Mouse (Mus musculus) MEL (cell line): ENCODE results near the gene Mtx1. TPM values are rescaled to one million over a fixed set of nuclear protein-coding genes. Genes with fewer than 3 reads are reported as not detected.

Experiments
- DNase-seq: peaks from one replicate; pipeline ENCODE4 v3.0.0; 2011; ENCODE audit warnings: low read depth, low spot score
- H3K27ac ChIP-seq: 2 replicates; pipeline ENCODE4 v1.5.1; 2012; ENCODE audit warnings: low read depth, mild to moderate bottlenecking, control low read depth, low read length, moderate library complexity; ENCODE audit not compliant: control insufficient read depth
- H3K27me3 ChIP-seq, 2 experiments: fragments of 150-350 bp in 1 of 2; sonication (generic) in 1 of 2; 2 replicates each; pipeline ENCODE4 v1.6.1; 2012; ENCODE audit warnings: low read length in 2 of 2, mild to moderate bottlenecking in 2 of 2, improper control_type of control experiment in 1 of 2, moderate library complexity in 1 of 2; ENCODE audit not compliant: insufficient read depth in 2 of 2, control insufficient read depth in 1 of 2
- H3K36me3 ChIP-seq, 2 experiments: 2 replicates each; pipeline ENCODE4 v1.6.1; 2012 to 2014; ENCODE audit warnings: low read length in 2 of 2, improper control_type of control experiment in 1 of 2, inconsistent platforms in 1 of 2, mild to moderate bottlenecking in 1 of 2; ENCODE audit not compliant: insufficient read depth in 2 of 2, control insufficient read depth in 1 of 2
- H3K4me1 ChIP-seq, 2 experiments: fragments of 150-350 bp in 1 of 2; sonication (generic) in 1 of 2; 2 replicates each; pipeline ENCODE4 v1.6.1; 2012; ENCODE audit warnings: low read length in 2 of 2, improper control_type of control experiment in 1 of 2, mild to moderate bottlenecking in 1 of 2; ENCODE audit not compliant: insufficient read depth in 2 of 2, control insufficient read depth in 1 of 2
- H3K4me3 ChIP-seq, 2 experiments: fragments of 150-350 bp in 1 of 2; sonication (generic) in 1 of 2; 2 replicates each; pipeline ENCODE4 v1.5.1; 2012; ENCODE audit warnings: low read depth in 2 of 2, low read length in 2 of 2, mild to moderate bottlenecking in 2 of 2, moderate library complexity in 2 of 2, control low read depth in 1 of 2, improper control_type of control experiment in 1 of 2; ENCODE audit not compliant: control insufficient read depth in 1 of 2, insufficient read depth in 1 of 2
- H3K79me2 ChIP-seq: 2 replicates; pipeline ENCODE4 v1.6.1; 2012; ENCODE audit warnings: mild to moderate bottlenecking, low read length, moderate library complexity; ENCODE audit not compliant: control insufficient read depth, poor library complexity, insufficient read depth
- H3K9ac ChIP-seq: 2 replicates; pipeline ENCODE4 v1.6.1; 2012; ENCODE audit warnings: low read depth, mild to moderate bottlenecking, control low read depth, low read length, moderate library complexity; ENCODE audit not compliant: control insufficient read depth, poor library complexity, severe bottlenecking
- H3K9me3 ChIP-seq: fragments of 150-350 bp; sonication (generic); replicated peaks from 2 replicates; pipeline ENCODE4 v1.6.1; 2012; ENCODE audit warnings: mild to moderate bottlenecking, low read length, improper control_type of control experiment, moderate library complexity; ENCODE audit not compliant: insufficient read depth
- BHLHE40 ChIP-seq: IDR thresholded peaks from 2 replicates; pipeline ENCODE4 v1.6.1; 2012; ENCODE audit warnings: low read depth, mild to moderate bottlenecking, inconsistent platforms, low read length, improper control_type of control experiment, borderline replicate concordance
- CHD1 ChIP-seq: IDR thresholded peaks from 2 replicates; pipeline ENCODE4 v1.6.1; 2012; ENCODE audit warnings: low read depth, mild to moderate bottlenecking, inconsistent platforms, low read length, improper control_type of control experiment
- CTCF ChIP-seq, 3 experiments: IDR thresholded peaks in 2 of 3; conservative IDR thresholded peaks in 1 of 3; 2 replicates each; pipeline ENCODE4 v1.5.1; 2011 to 2012; ENCODE audit warnings: low read length in 3 of 3, low read depth in 2 of 3, mild to moderate bottlenecking in 2 of 3, improper control_type of control experiment in 1 of 3, inconsistent platforms in 1 of 3, mixed read lengths in 1 of 3, moderate library complexity in 1 of 3; ENCODE audit not compliant: control insufficient read depth in 1 of 3, insufficient read depth in 1 of 3, poor library complexity in 1 of 3, severe bottlenecking in 1 of 3
- E2F4 ChIP-seq: IDR thresholded peaks from 2 replicates; pipeline ENCODE4 v1.6.1; 2011; ENCODE audit warnings: low read depth, low read length, improper control_type of control experiment, borderline replicate concordance
- EP300 ChIP-seq, 2 experiments: IDR thresholded peaks; 2 replicates each; pipeline ENCODE4 v1.6.1; 2011; ENCODE audit warnings: improper control_type of control experiment in 2 of 2, low read length in 2 of 2, low read depth in 1 of 2, mild to moderate bottlenecking in 1 of 2
- ETS1 ChIP-seq: IDR thresholded peaks from 2 replicates; pipeline ENCODE4 v1.6.1; 2012; ENCODE audit warnings: low read depth, mild to moderate bottlenecking, inconsistent platforms, low read length, improper control_type of control experiment, moderate library complexity
- GABPA ChIP-seq: IDR thresholded peaks from 2 replicates; pipeline ENCODE4 v1.6.1; 2012; ENCODE audit warnings: low read depth, mild to moderate bottlenecking, inconsistent platforms, low read length, improper control_type of control experiment, moderate library complexity
- GATA1 ChIP-seq: IDR thresholded peaks from 2 replicates; pipeline ENCODE4 v1.6.1; 2011; ENCODE audit warnings: low read depth, low read length, improper control_type of control experiment
- HCFC1 ChIP-seq: IDR thresholded peaks from 2 replicates; pipeline ENCODE4 v1.6.1; 2012; ENCODE audit warnings: low read depth, mild to moderate bottlenecking, inconsistent platforms, low read length, improper control_type of control experiment, moderate library complexity
- JUND ChIP-seq: IDR thresholded peaks from 2 replicates; pipeline ENCODE4 v1.6.1; 2011; ENCODE audit warnings: low read depth, mild to moderate bottlenecking, improper control_type of control experiment, low read length
- MAFK ChIP-seq: IDR thresholded peaks from 2 replicates; pipeline ENCODE4 v1.6.1; 2011; ENCODE audit warnings: low read depth, mild to moderate bottlenecking, low read length, improper control_type of control experiment, borderline replicate concordance
- MAX ChIP-seq: IDR thresholded peaks from 2 replicates; pipeline ENCODE4 v1.6.1; 2011; ENCODE audit warnings: low read length, improper control_type of control experiment
- MAZ ChIP-seq: IDR thresholded peaks from 2 replicates; pipeline ENCODE4 v1.6.1; 2012; ENCODE audit warnings: low read depth, mild to moderate bottlenecking, inconsistent platforms, low read length, improper control_type of control experiment
- MEF2A ChIP-seq: IDR thresholded peaks from 2 replicates; pipeline ENCODE4 v1.6.1; 2014; ENCODE audit warnings: low read depth, mild to moderate bottlenecking, inconsistent platforms, low read length, improper control_type of control experiment; ENCODE audit not compliant: poor library complexity, insufficient replicate concordance, severe bottlenecking; ENCODE audit errors: extremely low read depth
- MXI1 ChIP-seq: IDR thresholded peaks from 2 replicates; pipeline ENCODE4 v1.6.1; 2011; ENCODE audit warnings: mild to moderate bottlenecking, low read depth, low read length, improper control_type of control experiment
- MYB ChIP-seq: IDR thresholded peaks from 2 replicates; pipeline ENCODE4 v1.6.1; 2011; ENCODE audit warnings: mild to moderate bottlenecking, low read depth, low read length, improper control_type of control experiment
- MYC ChIP-seq: IDR thresholded peaks from 2 replicates; pipeline ENCODE4 v1.6.1; 2011; ENCODE audit warnings: low read depth, mild to moderate bottlenecking, low read length, improper control_type of control experiment, moderate library complexity
- NELFE ChIP-seq: IDR thresholded peaks from 2 replicates; pipeline ENCODE4 v1.6.1; 2011; ENCODE audit warnings: low read depth, low read length, improper control_type of control experiment
- NRF1 ChIP-seq: IDR thresholded peaks from 2 replicates; pipeline ENCODE4 v1.6.1; 2014; ENCODE audit warnings: low read depth, mild to moderate bottlenecking, inconsistent platforms, low read length, improper control_type of control experiment, moderate library complexity; ENCODE audit not compliant: poor library complexity, insufficient read depth, severe bottlenecking
- POLR2AphosphoS2 ChIP-seq: IDR thresholded peaks from 2 replicates; pipeline ENCODE4 v1.6.1; 2011; ENCODE audit warnings: low read length, improper control_type of control experiment
- POLR2AphosphoS5 ChIP-seq: IDR thresholded peaks from 2 replicates; pipeline ENCODE4 v1.6.1; 2012; ENCODE audit warnings: low read depth, borderline replicate concordance, mild to moderate bottlenecking, inconsistent platforms, low read length, moderate library complexity, mixed read lengths
- RAD21 ChIP-seq: IDR thresholded peaks from 2 replicates; pipeline ENCODE4 v1.6.1; 2011; ENCODE audit warnings: mild to moderate bottlenecking, low read depth, low read length, improper control_type of control experiment
- RCOR1 ChIP-seq: IDR thresholded peaks from 2 replicates; pipeline ENCODE4 v1.6.1; 2012; ENCODE audit warnings: low read depth, mild to moderate bottlenecking, inconsistent platforms, low read length, improper control_type of control experiment
- SIN3A ChIP-seq: IDR thresholded peaks from 2 replicates; pipeline ENCODE4 v1.6.1; 2012; ENCODE audit warnings: low read length, improper control_type of control experiment, inconsistent platforms
- SMC3 ChIP-seq: IDR thresholded peaks from 2 replicates; pipeline ENCODE4 v1.6.1; 2011; ENCODE audit warnings: low read depth, low read length, improper control_type of control experiment
- TAL1 ChIP-seq: IDR thresholded peaks from 2 replicates; pipeline ENCODE4 v1.6.1; 2012; ENCODE audit warnings: mild to moderate bottlenecking, inconsistent platforms, low read length, moderate library complexity, mixed read lengths
- TBP ChIP-seq: IDR thresholded peaks from 2 replicates; pipeline ENCODE4 v1.8.0; 2011; ENCODE audit warnings: low read depth, low read length, improper control_type of control experiment
- TCF12 ChIP-seq: IDR thresholded peaks from 2 replicates; pipeline ENCODE4 v1.6.1; 2014; ENCODE audit warnings: low read depth, mild to moderate bottlenecking, inconsistent platforms, low read length, improper control_type of control experiment, moderate library complexity
- UBTF ChIP-seq: IDR thresholded peaks from 2 replicates; pipeline ENCODE4 v1.6.1; 2012; ENCODE audit warnings: low read depth, mild to moderate bottlenecking, inconsistent platforms, low read length, improper control_type of control experiment, moderate library complexity, borderline replicate concordance; ENCODE audit not compliant: insufficient read depth
- USF1 ChIP-seq: IDR thresholded peaks from 2 replicates; pipeline ENCODE4 v1.6.1; 2014; ENCODE audit warnings: low read depth, mild to moderate bottlenecking, inconsistent platforms, low read length, improper control_type of control experiment, moderate library complexity
- USF2 ChIP-seq, 2 experiments: IDR thresholded peaks; 2 replicates each; pipeline ENCODE4 v1.6.1; 2011 to 2012; ENCODE audit warnings: improper control_type of control experiment in 2 of 2, low read length in 2 of 2, borderline replicate concordance in 1 of 2, inconsistent platforms in 1 of 2, low read depth in 1 of 2, mild to moderate bottlenecking in 1 of 2; ENCODE audit not compliant: insufficient read depth in 1 of 2
- ZC3H11A ChIP-seq: IDR thresholded peaks from 2 replicates; pipeline ENCODE4 v1.6.1; 2012; ENCODE audit warnings: low read depth, mild to moderate bottlenecking, inconsistent platforms, low read length, improper control_type of control experiment
- ZKSCAN1 ChIP-seq: IDR thresholded peaks from 2 replicates; pipeline ENCODE4 v1.6.1; 2012; ENCODE audit warnings: low read depth, mild to moderate bottlenecking, inconsistent platforms, low read length, improper control_type of control experiment, moderate library complexity
- ZMIZ1 ChIP-seq: IDR thresholded peaks from 2 replicates; pipeline ENCODE4 v1.6.1; 2012; ENCODE audit warnings: low read depth, mild to moderate bottlenecking, inconsistent platforms, low read length, improper control_type of control experiment, moderate library complexity
- ZNF384 ChIP-seq: IDR thresholded peaks from 2 replicates; pipeline ENCODE4 v1.6.1; 2012; ENCODE audit warnings: low read depth, mild to moderate bottlenecking, inconsistent platforms, low read length, improper control_type of control experiment
- polyA plus RNA-seq, 2 experiments: library from polyadenylated mRNA; stranded (reverse) in 1 of 2; unstranded in 1 of 2; fragments of >175 nt in 1 of 2; fragments of >200 nt in 1 of 2; gene quantifications; 2 replicates each; pipeline versions ENCODE4 v1.2.1 to v1.2.4; 2012; ENCODE audit warnings: low replicate concordance in 2 of 2, low read depth in 1 of 2; ENCODE audit not compliant: insufficient read length in 2 of 2, insufficient read depth in 1 of 2, missing spikeins in 1 of 2
- total RNA-seq: library from RNA; depleted of rRNA; stranded (reverse); fragments of 300-350 nt; gene quantifications from 2 replicates; pipeline ENCODE4 v1.2.3, GENCODE M21; 2012

Mtx1 gene
- total and polyA plus RNA-seq, 3 experiments, result 314 to 369 TPM; not detected in 1

- Histone ChIP-seq H3K79me2 (peaks cover 2% of the 10 kb centered on the region), H3K27me3 (no peaks in the 10 kb centered on the region), H3K4me3 (peak within 1 kb of the TSS; percentile 61 to 62), H3K36me3 (peaks cover 0 to 8% of the 10 kb centered on the region in 2 experiments; a peak in 2 of 4 replicates), H3K27ac (no peak within 1 kb of the TSS), H3K9ac (peak within 1 kb of the TSS; percentile 67), H3K4me1 (peaks cover 10 to 15% of the 10 kb centered on the region in 2 experiments; a peak in 3 of 4 replicates), H3K9me3 (no peaks in the 10 kb centered on the region)
- DNase-seq, result peak; percentile 93
- TF ChIP-seq ETS1, result no peak
- peak; percentile 72 for TF ChIP-seq SMC3
- TF ChIP-seq ZC3H11A, result peak; percentile 33; the same call in 1 of the 2 replicates
- no peak for TF ChIP-seq TBP
- no peak for TF ChIP-seq MYB
- peak in 2 of 3 experiments; percentile 80 to 91; a peak in 5 of 6 replicates for TF ChIP-seq CTCF (IDR thresholded peaks at IDR 0.05 in 2 of 3, conservative IDR thresholded peaks at IDR 0.05 in 1 of 3; ENCODE audit: control insufficient read depth in 1 of 3, insufficient read depth in 1 of 3, low read depth in 2 of 3, low read length in 3 of 3, poor library complexity in 1 of 3, severe bottlenecking in 1 of 3)
- no peak for TF ChIP-seq USF2 (IDR thresholded peaks at IDR 0.05; ENCODE audit: borderline replicate concordance in 1 of 2, insufficient read depth in 1 of 2, low read depth in 1 of 2, low read length in 2 of 2)
- TF ChIP-seq MEF2A, result no peak
- no peak for TF ChIP-seq GABPA
- TF ChIP-seq GATA1, result no peak
- peak; percentile 96 for TF ChIP-seq MAZ
- TF ChIP-seq TCF12, result peak; percentile 28; the same call in 1 of the 2 replicates
- no peak for TF ChIP-seq JUND
- TF ChIP-seq POLR2AphosphoS2, result no peak
- TF ChIP-seq ZKSCAN1, result no peak
- TF ChIP-seq MAFK, result no peak
- no peak for TF ChIP-seq ZNF384
- TF ChIP-seq SIN3A, result peak; percentile 82
- TF ChIP-seq EP300 (IDR thresholded peaks at IDR 0.05; ENCODE audit: low read depth in 1 of 2, low read length in 2 of 2), result no peak
- TF ChIP-seq NRF1, result 0 out of 2 replicates have a peak, but pooled peaks have one; percentile 40
- no peak; the same call in 1 of the 2 replicates for TF ChIP-seq UBTF
- no peak for TF ChIP-seq MYC
- TF ChIP-seq E2F4, result no peak
- no peak for TF ChIP-seq RCOR1
- peak; percentile 37; the same call in 1 of the 2 replicates for TF ChIP-seq NELFE
- TF ChIP-seq MXI1, result peak; percentile 95
- TF ChIP-seq CHD1, result no peak
- TF ChIP-seq ZMIZ1, result no peak
- no peak; the same call in 1 of the 2 replicates for TF ChIP-seq HCFC1
- TF ChIP-seq MAX, result peak; percentile 78
- no peak for TF ChIP-seq TAL1
- TF ChIP-seq RAD21, result peak; percentile 30
- no peak for TF ChIP-seq BHLHE40
- TF ChIP-seq USF1, result no peak
- TF ChIP-seq POLR2AphosphoS5, result no peak
Observed at GRCm38 (mm10) chr3:89159616-89160344, 67.1 kb downstream of the Mtx1 start, which contains the start of gene Hcn3. Gene Hcn3, minus strand, starts transcription at chr3:89160196.
